Mouse (Mus musculus) liver, postnatal 0 days (tissue): Measurements from ENCODE around the gene Bak1.

Source experiments
- CTCF ChIP-seq: sonication (generic); IDR thresholded peaks from 2 replicates; pipeline ENCODE4 v1.5.1; 2016; ENCODE audit warnings: antibody characterized with exemption, low read depth
- EP300 ChIP-seq: IDR thresholded peaks from 2 replicates; pipeline ENCODE4 v1.6.1; 2016; ENCODE audit warnings: antibody characterized with exemption, low read depth, mild to moderate bottlenecking

DNA sequence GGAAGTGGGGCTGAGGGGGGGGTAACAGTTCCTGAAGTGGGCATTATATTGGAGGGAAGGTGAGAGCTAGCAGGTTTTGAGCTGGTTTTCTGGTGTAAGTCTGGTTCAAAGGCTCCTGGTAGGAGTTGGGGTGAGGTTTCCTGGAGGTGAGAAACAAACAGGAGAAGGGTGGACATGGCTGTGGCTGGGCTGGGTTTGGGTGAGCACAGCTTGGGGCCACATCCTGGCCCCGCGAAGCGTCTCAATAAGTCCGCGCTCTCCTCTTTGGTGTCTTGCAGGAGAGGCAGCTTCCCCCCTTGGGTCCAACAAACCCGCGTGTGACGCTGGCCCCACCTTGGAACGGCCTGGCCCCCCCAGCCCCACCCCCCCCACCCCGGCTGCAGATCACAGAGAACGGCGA lies 58.6 kb downstream of the Bak1 start:
- TF ChIP-seq CTCF (no peak), EP300 (no peak)
